Mouse (Mus musculus): ENCODE results near the gene Gdpd3.

- no peak for TF ChIP-seq CTCF (IDR thresholded peaks at IDR 0.05; ENCODE audit: low read depth)
- TF ChIP-seq EP300 (IDR thresholded peaks at IDR 0.05; ENCODE audit: low read depth) = no peak
These were observed 19.3 kb upstream of the Gdpd3 start for GRCm38 (mm10) chr7:126746798-126747197.

Measured in liver, postnatal 0 days (tissue).